Mouse (Mus musculus) urinary bladder, postnatal 4 days (tissue): ENCODE measurements around the gene Hoxa5.

ENCODE experiments used
- DNase-seq, 2 experiments: peaks; one replicate each; pipeline ENCODE4 v3.0.0; 2021 to 2022; ENCODE audit warnings: low spot score in 2 of 2

Gene Hoxa5

DNA sequence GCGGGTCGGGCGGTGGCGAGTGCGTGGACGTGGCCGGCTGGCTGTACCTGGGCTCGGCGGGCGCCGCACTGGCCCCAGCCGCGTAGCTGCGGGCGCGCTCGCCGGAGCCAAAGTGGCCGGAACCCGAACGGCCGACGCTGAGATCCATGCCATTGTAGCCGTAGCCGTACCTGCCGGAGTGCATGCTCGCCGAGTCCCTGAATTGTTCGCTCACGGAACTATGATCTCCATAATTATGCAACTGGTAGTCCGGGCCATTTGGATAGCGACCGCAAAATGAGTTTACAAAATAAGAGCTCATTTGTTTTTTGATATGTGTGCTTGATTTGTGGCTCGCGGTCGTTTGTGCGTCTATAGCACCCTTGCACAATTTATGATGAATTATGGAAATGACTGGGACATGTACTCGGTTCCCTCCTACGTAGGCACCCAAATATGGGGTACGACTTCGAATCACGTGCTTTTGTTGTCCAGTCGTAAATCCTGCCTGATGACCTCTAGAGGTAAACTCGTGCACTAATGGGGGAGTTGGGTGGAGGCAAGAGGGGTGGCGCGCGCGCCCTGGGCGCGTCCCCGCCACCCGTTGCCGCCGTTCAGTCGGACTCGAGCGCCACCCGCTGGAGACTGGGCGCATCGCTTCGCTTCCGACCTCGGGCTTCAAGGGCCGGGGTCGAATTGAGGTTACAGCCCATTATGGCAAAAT lies at the start of gene Hoxa5:
Hoxa5 (minus strand) TSS at position 538 of the 703 bp plus-strand sequence.
- peak in 1 of 2 experiments; percentile 86 for DNase-seq

DNA sequence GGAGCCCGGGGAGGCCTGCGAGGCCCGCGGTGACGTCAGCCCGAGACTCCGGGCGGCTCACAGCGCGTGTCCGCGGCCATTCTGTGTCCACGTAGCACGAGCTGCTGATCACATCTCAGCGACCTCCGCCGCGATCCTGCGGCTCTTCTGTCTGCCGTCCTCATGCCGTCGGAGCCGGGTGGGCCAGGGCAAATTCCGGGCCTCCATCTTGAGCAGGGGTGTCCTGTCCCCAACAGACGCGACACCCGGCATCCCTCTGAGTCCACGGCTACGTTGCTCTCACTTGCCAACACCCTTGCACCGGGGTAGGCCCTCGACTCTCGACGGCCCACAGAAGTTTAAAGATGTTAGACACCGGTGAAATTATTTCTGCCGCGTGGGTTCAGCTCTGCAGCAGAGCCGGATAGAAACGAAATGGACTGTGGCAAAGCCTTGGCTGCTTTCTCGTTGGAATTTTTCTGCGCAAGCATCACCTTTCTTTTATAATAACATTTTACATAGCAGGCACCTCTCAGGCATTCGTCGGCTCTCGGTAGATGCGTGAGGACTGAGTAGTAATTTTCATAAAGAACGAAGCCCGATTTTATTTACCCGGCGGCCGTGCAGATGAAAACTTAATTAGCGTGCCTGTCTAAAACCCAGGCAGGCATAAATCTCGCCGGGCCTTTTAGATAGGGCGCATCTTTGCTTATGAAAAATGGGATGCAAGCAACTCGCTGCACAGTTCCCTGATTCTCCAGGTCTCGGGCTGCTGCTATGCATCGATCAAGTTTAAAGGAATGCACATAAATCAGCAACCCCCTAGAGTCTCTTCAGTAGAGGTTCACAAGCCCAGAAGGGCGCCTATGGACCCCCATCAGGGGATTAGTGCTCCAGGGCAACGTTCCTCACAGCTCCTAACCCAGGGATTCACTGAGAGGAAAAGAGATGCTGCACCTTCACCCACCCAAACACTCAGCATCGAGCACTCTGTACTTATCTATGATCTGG lies 49.4 kb upstream of the Hoxa5 start:
- DNase-seq: peak in 1 of 2 experiments; percentile 48

- DNase-seq: peak; percentile 34 to 61
Measured at GRCm38 (mm10) chr6:52252775-52253376, 48.5 kb upstream of the Hoxa5 start.

- DNase-seq: peak in 1 of 2 experiments; percentile 56
Measured at GRCm38 (mm10) chr6:52252016-52252774, 47.8 kb upstream of the Hoxa5 start.

DNA sequence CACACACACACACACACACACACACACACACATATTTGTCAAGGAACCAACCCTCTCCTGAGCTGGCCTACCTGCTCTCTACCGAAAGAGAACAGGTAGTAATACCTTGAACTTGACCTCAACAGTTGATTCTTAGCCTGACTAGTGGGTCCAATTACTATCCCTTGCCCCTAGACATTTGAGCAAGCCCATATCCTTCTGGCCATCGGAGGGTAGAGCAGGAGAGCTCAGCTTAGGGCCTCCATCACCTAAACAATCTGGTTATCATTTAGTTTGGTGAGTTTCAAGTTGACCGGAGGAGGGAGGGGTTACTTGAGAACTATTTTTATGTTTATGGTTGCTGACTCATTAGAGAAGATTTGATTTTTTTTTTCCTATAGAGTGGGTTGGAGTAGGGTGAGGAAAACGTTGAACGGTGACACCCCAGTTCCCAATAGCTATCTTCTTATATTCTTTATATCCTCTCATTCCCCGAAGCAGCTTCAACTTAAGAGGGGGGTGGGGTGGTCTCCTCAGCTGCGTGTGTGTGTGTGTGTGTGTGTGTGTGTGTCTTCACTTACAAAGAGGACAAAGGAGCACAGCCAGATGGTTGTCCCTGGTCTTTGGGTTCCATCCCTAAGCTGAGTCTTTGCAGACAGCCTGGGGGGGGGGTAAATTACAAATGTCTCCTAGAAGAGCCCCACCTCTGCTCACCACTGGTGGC lies 46.9 kb upstream of the Hoxa5 start:
- peak in 1 of 2 experiments; percentile 46 for DNase-seq

GRCm38 (mm10) chr6:52249826-52250225 lies 45.4 kb upstream of the Hoxa5 start:
- DNase-seq: peak in 1 of 2 experiments; percentile 40

- no peak for DNase-seq
Measured at GRCm38 (mm10) chr6:52249415-52249738, 45.0 kb upstream of the Hoxa5 start.

- peak in 1 of 2 experiments; percentile 59 for DNase-seq
Measured at GRCm38 (mm10) chr6:52248638-52249414, 44.4 kb upstream of the Hoxa5 start.

DNA sequence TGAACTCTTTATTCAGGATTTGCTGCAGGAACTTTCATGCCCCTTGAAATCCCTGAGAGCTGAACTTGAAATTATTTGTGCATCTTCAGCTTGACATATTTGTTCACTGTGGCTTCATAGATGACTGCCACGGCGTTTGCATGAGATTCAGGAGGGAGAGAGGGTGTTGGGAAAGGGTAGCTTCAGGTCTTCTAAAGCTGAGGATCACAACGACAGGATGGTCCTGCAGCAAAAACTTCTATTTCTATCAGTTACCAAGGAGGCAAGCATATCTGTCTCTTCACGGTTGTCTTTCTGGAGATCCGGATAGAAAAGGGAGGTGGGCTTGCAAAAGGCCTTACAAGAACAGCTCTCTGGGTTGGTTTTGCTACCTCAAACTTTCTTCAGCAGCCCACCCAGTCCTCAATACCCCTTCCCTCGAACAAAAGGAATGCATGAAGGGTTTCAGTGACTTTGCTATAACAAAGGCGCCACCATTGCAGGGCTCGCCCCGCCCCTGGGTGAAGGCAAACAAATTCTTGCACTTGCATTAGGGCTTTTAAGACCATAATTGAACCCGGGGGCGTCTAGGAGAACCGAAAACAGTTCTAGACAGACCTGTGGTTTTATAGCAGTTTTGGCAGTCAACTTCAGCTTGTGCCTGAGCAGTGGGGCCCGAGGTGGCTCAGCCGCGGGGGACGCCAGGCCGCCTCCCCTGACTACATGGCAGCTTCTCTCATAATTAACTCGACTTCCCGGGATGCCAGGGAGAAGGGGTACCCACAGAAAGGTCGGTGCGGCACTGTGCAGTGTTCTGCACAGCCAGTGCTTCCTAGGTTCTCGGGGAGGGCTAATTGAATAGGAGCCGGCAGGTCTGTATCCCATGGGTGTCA lies 43.6 kb upstream of the Hoxa5 start:
- peak in 1 of 2 experiments; percentile 57 for DNase-seq

DNA sequence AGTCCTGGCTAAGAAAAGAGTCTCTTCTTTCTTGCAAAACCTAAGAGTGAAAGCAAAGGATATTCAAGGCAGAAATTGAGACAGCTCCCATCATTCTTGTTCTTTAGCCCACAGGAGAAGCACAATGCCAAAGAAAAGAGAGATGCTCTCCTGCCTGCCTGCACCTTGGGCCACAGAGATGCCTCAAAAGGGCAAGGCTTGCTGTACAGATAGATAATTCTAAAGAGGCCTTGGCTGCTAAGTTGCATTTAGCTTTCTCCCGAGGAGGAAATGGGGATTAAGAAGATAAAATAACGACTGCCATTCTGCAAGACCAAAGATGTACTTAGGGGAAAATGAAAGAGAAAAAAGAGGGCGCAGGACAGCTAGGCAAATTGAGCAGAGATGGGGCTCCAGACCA lies 42.5 kb upstream of the Hoxa5 start:
- no peak for DNase-seq

- peak in 1 of 2 experiments; percentile 61 for DNase-seq
Measured at GRCm38 (mm10) chr6:52246403-52246803, 42.0 kb upstream of the Hoxa5 start.

DNA sequence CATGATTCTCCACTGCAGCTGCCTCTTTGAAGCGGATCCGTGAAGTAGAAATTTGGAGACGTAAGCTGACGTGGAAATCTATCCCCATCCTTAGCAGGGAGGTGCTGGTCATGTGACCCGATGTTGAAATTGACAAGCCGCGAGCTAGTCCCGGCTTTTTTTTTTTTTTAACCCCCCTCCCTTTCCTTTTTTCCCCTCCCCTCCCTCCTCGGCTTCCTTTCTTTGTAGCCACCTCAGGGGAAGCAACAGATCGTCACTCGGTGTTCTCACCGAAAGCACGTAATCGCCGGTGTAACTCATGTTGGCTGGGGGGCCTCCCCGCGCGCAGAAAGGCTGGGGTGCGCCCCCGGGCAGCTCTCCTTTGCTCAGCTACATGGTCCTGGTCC lies 41.4 kb upstream of the Hoxa5 start, which contains the start of gene Hoxa11:
Hoxa11 (minus strand) TSS at position 54 of the 386 bp plus-strand sequence.
- DNase-seq: peak in 1 of 2 experiments; percentile 63

GRCm38 (mm10) chr6:52245040-52245756 lies 40.8 kb upstream of the Hoxa5 start:
- DNase-seq: peak in 1 of 2 experiments; percentile 60

GRCm38 (mm10) chr6:52244471-52245039 lies 40.2 kb upstream of the Hoxa5 start:
- peak in 1 of 2 experiments; percentile 49 for DNase-seq

DNA sequence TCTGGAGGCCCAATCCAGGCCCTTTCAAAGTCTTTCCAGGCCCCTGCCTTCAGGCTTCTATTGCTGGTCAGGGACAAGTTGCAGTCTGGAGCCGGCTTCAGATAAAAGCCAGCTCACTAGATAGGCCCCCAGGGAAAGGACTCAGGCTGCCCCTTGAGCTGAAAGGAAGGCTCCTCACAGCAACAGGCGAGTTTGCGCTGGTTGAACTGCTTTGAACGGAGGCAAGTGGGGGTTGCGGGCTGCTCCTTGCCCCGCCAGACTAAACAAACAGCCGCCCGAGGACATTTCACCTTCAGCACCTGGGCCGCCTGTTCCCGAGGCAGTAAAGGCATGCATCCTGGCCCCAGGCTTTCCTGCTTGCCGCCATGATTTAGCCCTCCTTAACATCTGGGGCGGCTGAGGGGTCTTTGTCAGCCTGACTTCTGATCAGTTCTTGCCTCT lies 39.3 kb upstream of the Hoxa5 start:
- peak in 1 of 2 experiments; percentile 59 for DNase-seq

DNA sequence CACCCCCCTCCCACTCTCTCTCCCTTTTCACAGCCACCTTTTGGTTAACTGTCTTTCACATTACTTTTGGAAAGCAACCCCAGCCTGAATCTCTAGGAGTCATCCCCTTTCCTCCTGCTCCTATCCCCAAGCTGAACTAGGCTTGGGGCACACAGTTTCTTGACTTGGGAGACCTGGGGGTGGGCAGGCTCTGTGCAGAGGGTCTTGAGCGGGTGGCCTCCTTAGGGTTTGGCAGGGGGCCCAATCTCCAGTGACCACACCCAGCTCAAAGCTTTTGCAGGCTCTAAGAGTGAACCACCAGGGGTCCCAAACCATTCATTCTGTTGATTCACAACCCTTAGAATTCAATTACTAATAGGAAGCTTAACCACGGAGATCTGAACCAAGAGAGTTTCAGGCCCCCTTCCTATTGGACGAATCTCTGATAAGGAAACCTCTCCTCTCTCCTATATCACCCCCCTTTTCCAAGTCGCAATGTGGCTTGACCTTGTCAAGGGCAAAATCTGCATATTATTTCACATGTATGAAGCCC lies 38.5 kb upstream of the Hoxa5 start:
- DNase-seq: peak in 1 of 2 experiments; percentile 58

DNA sequence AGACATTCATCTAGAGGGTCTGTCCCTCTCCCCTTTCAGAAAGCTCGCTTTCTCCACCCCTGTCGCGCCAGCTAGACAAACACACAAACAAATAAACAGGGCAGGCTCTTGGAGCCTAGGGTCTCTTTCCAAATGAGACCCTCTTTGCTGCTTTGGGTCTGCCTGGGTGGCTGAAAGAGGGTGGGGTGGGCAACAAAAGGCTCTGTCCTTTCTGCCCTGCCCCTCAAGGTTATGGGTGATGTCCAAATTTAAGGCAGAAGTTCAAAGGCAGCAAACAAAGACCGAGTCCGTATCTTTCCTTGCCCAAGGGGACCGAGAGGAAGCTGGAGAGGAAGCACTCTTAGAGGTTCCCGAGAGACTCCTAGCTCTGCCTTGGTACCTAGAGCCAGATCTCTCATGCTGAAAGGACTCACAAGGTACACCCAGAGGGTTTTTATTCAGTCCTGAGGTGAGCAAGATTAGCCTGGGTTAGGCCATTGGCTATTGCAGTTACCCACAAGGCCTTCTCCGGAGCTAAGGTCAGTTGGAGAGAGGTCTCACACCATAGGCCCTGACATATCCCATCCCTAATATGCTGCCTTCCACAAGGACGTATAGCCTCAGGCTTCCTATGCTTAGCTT lies 36.7 kb upstream of the Hoxa5 start:
- DNase-seq: peak in 1 of 2 experiments; percentile 54
